Mouse (Mus musculus) lung, postnatal 0 days (tissue): ENCODE data around the gene Mfap1a.

Experiments used
- CTCF ChIP-seq: IDR thresholded peaks from 2 replicates; pipeline ENCODE4 v1.5.1; 2016; ENCODE audit warnings: antibody characterized with exemption, mild to moderate bottlenecking
- EP300 ChIP-seq: IDR thresholded peaks from 2 replicates; pipeline ENCODE4 v1.6.1; 2016; ENCODE audit warnings: antibody characterized with exemption, mild to moderate bottlenecking, control low read depth

- peak; percentile 22 for TF ChIP-seq CTCF
- TF ChIP-seq EP300 = no peak
Observed at GRCm38 (mm10) chr2:121450093-121450492, 56.4 kb downstream of the Mfap1a start.
